Mouse (Mus musculus) liver, embryonic 14.5 days (tissue): ENCODE results near the gene Icos.

ENCODE experiments used
- CTCF ChIP-seq: IDR thresholded peaks from 2 replicates; pipeline ENCODE4 v1.5.1; 2016; ENCODE audit warnings: antibody characterized with exemption, low read depth, control low read depth
- EP300 ChIP-seq: IDR thresholded peaks from 2 replicates; pipeline ENCODE4 v1.6.1; 2016; ENCODE audit warnings: antibody characterized with exemption, low read depth

- TF ChIP-seq CTCF = no peak
- no peak for TF ChIP-seq EP300
Measured at GRCm38 (mm10) chr1:61038223-61038622, 60.5 kb downstream of the Icos start.
